Mouse (Mus musculus): ENCODE measurements around the gene Tanc2.

Tanc2 gene

DNA sequence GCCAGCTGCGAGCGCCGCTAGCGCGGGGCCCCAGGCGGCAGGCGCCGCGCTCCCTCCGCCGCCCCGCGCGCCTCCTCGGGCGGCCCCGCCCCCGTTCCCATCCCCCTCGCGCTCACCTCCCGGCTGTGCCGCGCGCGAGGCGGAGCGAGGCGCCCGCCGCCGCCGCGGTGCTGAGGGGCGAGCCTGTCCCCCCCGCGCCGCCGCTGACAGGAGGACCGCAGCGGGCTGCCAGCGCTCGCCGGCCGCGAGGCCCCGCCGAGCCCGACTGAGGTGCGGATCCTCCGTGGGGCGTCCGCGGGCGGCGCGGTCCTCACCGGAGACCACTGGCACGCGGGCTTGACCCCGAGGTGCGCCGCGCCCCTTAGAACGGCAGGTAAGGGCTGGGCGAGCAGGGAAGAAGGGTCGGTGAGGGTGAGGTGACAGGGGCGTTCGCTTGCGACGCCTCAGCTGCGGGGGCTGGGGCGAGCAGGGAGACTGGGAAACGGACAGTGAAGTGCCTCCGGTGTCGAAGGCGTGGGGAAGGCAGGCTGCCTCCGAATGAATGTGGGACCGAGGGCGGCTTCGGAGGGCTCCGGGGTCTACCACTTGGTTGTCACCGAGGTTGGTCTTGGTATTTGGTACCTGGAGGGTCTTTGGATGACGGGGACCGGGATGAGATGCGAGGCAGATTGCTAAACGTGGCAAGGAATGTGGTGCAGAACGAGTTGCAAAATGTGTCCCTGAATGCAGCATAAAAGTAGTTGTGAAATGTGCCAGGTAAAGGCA is at the start of gene Tanc2:
TSS of gene Tanc2 (plus strand) at position 110 of the 765 bp plus-strand sequence.
- DNase-seq: peak; percentile 32

DNA sequence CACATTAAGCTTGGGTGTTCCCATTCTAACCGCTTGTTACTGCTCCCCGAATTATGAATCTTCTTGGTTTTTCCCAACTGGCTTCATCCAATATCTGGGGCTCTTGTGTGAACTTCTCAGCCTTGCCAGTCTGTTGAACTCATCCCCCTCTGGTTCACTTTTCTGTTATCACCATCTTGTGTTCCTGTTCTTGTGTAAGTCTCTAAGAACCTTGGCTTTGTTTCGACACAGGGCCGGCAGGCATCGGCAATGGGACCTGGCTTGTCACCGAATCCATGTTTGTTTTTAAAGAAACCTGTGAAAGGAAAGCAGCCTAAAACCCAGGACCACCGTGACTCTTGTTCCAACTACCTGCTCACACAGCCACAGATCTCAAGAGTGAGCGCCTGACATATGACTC is 49.0 kb upstream of the Tanc2 start:
- no peak for DNase-seq

DNA sequence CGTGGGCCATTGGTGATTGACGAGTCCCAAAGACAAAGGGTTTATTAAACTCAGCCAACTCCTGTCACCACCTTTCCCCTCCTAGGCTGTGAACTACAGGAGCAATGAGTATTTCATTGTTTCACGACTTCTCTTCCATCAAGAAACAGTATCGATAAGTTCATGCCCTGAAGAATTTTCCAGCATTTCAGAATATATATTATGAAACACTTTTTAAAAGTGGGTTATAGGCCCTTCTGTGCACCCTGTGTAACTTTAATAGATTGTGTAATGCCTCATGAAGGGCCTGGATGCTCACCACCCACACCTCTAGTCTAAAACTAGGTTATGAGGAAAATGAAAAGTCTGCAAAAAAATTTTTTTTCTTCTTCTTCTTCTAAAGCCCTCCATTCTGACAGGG is 48.4 kb upstream of the Tanc2 start:
- DNase-seq: no peak

DNA sequence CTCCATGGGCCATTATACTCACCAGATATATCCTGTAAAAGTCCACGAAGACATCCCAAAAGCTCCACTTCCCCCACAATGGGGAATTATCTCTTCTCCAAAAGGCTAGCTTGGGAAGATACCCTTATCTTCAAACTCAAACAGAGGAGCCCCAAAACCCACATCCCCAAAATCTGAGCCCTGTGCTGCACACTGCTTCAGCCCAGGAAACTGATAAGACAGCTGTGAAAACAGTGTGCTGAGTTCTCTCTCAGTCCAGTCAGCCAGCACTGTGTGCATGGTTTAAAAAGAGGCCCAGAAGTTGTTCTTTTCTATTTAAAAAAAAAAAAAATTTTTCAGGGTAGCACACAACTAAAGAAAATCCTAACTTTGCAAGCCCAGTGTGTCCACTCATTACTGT is 47.7 kb upstream of the Tanc2 start:
- no peak for DNase-seq

DNA sequence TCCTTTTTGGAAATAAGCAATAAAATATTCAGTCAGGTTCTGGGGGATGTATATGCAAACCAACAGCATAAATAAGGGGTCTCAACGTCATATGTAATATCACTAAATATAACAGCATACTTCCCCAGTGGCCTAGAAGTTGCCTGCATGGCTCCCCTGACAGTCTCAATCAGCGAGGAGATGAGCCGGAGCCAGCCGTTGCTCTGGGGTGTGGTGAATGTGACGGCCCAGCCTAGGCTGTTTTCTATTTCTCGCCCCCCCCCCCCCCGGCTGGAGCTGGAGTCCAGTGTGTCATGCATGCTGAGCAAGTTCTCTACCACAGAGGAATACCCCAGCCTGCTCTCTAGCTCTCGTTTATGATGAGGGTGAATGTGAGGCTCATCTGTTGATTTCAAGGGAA is 44.0 kb upstream of the Tanc2 start:
- no peak for DNase-seq

DNA sequence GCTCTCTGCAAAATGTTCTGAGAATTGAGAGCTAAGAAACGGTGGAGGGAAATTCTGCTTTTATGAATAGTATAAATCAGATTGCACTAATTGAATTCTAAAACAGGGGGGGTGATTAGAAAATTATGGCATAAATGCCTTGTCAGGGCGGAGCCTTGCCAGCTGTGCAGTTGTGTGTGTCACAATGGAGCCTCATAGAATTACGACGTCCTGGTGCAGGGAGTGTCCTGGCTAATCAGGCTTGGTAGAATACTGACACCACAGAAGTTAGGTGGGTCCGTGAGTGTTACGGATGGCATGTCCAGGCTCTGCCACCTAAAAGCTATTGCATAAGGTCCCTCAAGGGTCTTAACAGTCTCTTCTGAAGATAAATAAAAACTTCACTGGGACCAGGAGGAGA is 43.4 kb upstream of the Tanc2 start:
- no peak for DNase-seq

DNA sequence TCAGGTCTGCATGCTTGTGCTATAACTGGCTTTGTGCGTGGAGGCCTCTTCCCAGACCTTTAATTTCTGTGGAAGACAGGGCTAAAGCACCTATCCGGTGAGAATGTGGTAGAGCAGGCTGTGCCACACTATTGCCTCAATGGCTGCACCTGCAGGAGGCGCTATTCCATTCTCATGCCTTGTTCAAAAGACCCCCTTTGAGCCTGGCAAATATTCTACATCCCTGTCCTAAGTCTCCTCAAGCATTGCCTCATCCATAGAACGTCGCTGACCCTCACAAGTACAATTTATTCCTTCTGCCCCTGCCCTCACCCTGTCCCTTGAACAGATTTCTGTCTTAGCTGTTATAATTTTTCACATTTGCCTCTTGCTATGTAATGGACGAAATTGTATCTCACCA is 41.4 kb upstream of the Tanc2 start:
- DNase-seq: no peak

DNA sequence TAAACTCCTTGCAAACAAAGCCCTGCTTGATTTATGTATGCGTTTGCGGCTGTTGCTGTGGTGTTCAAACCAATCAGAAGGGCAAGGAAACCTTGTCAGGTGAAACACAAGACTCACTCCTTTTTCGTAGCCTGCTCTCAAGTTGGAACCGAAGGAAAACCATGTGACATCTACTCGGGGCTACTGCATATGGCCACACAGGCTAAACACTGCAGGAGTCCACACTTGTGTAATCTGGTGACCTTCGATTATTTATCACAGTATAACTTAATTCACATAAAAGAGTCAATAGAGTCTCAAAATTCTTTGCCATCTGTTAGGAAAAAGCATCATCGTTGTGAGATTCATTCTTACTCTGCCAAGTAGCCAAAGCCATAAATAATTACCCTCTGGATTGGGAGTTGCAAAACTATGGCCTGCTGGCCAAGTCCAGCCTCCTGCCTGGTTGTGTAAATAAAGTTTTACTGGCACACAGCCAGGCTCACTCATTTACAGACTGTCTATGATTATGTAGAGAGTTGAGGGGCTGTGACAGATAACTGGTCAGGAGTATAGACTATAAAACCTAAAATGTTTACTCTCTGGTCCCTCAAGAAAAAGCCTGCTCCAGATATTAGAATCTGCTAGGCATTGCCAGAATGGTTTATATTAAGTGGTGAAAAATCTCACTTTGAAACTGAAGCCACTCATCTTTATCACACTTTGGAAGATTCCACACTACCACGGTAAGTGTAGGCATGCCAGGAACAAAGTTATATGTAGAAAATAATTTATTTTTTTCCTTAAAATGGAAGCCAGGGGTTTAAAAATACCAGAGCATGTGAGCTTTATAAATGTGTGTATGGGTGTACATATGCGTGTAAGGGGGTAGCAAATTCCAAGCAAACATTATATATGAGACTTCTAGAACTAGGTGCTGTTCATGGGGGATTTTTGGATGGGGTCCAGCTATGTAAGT is 40.3 kb upstream of the Tanc2 start:
- no peak for DNase-seq

DNA sequence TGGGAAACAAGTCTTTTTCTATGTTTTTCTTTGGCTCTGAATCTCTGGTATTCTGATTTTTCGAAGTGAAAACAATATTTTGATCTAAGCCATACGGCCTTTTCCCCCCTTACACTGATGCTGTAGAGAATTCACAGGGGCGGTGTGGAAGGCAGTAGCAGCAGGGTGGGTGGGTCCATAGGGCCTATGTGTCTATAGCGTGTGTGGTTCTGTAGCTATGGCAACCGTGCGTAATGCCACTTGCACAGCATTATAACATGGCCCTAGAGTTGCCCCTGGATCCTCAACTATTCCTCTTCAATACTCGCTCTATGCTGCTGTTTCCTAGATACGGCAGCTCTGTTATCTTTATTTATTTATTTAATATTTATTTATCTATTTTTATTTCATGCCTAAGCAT is 32.5 kb upstream of the Tanc2 start:
- DNase-seq: no peak

DNA sequence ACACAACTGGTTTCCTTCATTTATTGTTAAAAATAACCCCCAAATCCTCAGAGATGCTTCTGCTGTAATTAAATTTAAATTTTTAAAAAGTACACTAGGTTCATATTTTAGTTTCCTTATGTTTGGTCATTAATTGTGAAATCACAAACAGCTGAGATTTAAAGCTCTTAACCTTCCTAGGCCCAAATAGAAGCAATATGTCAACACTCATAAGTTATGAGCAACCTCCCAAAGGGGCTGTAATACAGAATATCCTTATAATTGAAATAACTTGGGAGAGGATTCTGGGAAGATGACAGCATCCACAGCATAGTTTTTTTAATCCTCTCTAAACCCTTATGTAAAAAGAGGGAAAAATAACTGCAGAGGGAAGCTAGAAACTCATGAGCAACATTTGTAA is 31.7 kb upstream of the Tanc2 start:
- DNase-seq: no peak

DNA sequence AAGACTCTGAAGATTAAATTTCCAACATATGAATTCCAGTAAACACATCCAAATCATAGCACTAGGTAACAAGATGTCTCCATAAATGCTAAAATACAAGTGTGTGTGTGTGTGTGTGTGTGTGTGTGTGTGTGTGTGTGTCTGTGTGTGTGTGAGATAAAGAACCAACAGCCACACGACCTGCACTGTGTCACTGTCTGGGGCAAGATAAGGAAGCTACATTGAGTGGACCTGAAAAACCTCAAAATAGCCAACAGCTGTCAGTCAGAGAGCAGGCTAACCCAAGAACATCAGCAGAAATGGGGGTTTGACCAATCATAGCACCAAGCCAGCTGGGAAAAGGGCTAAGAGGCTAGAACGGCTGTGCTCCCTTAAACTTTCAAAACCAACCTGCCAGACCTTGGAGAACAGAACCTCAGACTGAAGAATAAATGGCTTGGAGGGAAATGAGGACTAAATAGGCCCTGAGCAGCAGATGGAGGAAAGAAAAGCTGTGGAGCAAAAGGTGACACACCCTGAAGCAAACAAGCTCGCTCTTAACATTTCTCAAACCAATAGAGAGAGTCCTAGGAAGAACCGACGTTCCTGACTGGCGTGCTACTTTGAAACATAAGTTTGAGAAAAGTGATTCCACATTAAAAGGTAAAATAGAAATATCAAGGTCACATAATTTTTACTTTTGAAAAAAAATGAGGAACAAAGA is 30.8 kb upstream of the Tanc2 start:
- DNase-seq: no peak

DNA sequence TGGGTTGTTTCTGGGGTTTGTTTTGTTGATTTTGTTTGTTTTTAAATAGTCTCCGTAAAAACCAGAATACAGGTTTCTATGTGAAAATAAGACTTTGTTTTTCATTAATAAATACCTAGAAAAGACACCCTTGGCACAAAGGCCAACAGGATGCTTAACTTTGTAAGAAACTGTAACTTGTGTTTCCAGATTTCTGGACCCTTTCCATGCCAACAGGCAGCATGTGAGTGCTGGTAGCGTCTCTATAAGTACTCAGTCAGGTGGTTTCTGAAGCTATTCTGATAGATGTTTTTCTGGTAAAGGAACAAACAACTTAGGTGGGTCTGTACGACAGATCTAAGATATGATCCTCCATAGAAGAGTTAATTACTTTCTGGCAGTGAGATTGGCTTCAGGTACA is 26.2 kb upstream of the Tanc2 start:
- DNase-seq: no peak

DNA sequence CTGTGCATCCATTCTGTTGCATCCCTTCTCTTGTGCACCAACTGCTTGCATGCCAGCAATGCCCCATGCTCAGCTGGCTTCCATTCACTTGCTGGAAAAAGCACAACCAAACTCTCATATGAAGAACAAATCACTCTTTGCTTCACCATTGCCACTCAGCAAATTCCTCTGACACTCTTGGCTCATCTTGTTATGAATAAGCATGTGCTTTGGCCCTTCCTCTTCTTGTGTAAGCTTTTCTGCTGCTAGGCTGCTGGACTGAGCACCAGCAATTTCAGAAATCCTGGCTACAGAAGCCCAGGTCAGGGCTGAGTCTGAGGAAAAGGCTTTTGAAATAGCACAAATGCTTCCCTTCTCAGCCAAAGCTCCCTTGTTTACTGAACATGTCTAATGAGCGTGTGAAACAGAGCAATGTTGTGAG is 22.6 kb upstream of the Tanc2 start:
- no peak for DNase-seq

DNA sequence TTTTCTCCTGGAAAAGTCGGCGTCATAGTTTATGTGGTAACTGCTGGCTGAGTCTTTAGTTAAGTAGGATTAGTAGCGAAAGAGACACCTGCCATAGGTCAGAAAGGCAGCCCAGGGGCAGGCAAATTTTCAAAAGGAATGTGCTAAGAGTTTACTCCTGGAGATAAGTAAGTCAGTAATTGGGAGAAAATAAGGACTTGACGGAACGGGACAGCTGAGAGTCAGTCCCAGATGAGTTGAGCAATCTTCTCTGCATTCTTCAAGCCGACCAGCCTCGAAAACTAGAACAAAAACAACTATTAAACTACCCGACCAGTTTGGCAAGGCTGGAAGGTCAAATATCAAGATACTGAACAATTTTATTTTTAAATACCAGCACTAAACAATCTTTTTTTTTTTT is 17.8 kb upstream of the Tanc2 start:
- no peak for DNase-seq

DNA sequence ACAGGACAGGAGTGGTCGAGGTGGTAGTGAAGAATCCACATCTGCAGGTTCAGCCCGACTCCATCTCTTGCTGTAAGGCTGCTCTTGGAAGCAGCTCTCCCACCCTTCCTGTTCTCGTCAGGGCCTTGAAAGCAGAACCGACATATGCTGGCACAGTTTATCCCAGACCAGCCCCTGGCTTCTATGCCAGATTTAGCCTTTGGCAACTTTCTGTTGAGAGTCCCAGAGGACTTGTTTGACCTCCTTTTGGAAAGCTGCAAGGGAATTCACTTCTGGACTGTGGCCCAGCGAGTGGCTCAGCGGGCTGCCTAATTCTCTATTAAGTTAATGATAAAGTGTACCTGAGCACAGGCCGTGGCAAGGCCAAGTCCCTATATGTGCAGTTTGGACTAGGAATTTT is 15.5 kb upstream of the Tanc2 start:
- peak; percentile 6 for DNase-seq

DNA sequence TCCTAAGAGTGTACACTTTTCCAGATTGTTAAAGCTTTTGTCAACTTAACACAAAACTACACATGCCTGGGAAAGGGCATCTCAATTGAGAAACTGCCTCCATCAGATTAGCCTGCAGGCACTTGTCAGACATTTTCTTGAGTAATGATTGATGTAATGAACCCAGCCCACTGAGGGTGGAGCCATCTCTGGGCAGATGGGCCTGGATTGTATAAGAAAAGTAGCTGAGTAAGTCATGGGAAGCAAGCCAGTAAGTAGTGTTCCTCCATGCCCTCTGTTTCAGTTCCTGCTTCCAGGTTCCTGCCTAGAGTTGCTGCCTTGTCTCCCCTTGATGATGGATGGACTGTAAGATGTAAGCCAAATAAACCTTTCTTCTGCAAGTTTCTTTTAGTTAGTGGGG is 12.6 kb upstream of the Tanc2 start:
- no peak for DNase-seq

DNA sequence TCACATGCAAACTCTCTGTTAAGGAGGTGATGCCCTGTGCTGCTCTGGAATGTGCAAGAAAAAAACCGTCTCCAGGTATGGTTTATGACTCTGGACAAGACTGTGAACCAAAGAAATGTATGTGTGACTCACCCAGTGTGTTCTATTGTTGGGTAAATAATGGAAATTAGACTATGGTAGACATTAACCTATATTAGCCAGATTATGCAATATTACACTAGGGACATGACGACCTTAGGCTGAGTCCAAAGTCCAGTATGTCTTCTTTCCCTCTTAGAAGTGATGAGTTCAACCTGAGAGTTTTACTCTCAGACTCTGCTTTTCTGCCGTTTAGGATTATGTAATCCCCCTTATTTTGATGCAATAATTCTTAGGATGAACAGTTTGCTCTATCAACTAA is 7.8 kb upstream of the Tanc2 start:
- no peak for DNase-seq

DNA sequence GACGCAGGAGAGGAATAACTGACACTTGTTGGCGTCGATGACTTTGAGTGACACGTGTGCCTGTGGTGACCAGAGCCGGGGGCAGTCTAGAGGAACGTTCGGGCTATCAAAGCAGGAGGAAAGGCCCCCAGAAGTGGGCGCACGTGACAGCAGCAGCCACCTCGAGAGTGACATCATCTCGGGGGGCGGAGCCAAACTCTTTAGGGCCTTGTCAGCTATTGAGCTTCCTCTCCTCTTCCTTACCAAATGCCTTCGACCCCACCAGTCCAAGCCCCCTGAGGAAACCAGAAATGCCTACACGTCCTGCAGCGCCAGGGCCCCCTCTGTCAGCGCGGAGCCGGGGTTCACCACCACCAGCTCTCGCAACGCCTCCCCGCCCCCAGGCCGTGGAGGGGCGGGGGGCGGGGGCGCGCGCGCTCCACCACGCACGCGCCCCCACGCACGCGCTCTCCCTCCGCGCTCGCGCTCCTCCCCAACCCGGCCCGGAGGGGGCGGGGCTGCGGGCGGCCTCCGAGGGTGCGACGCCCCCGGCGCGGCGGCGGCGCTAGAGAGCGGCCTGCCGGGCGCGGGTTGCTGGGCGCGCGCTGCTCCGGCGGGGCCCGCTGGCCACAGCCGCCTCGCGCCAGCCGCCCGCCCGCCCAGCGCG is 432 bp upstream of the Tanc2 start:
- peak; percentile 80 for DNase-seq

DNA sequence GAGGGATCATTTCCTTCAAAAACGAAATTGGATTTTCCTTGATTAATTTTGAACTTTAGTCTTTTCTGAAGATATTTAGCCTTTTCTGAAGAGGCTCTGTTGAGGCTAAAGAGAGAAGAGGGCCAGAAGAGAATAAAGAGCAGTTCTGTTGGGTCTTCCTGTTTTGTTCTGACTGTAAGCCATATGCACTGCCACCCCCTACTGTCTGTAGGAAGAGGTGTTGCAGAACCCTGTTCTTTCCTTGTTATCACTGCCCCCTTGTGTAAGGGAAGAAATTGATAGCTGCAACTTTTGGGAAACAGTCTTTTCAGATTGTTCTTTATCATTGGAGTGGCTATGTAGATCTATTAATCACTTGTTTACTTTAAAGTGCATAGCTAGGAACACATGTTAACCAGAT is 2.1 kb downstream of the Tanc2 start:
- peak; percentile 43 for DNase-seq

DNA sequence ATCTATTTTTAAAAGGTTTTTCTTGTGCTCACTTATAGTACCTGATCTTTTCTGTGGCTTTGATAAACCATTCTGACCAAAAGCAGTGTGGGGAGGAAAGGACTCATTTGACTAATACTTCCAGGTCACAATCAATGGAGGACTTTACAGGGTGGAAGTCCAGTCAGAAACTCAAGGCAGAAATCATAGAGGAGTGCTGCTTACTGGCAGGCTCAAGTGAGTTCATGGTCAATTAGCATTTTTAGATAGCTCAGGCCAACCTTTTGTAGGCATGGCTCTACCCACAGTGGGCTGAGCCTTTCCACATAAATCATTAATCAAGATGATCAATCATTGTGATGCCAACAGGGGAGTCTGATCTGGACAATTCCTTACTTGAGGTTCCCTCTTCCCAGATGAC is 12.4 kb downstream of the Tanc2 start:
- no peak for DNase-seq

DNA sequence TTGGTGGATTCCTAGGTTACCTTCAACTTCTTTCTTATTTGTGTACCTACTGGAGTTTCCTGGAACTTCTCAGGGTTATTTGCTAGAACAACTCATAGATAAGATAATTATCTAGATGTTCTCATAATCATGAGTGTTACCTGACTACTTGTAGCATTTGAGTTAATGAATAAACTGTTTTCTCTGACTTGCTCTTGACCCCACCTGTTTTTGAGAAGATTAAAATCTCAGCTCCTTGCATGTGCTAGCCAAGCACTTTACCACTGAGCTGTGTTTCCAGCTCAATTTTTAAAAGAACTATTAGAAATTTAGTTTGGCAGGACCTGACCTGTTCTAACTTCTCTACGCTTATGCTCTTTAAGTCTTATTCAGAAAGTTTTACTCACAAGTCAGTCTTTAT is 36.4 kb downstream of the Tanc2 start:
- no peak for DNase-seq

DNA sequence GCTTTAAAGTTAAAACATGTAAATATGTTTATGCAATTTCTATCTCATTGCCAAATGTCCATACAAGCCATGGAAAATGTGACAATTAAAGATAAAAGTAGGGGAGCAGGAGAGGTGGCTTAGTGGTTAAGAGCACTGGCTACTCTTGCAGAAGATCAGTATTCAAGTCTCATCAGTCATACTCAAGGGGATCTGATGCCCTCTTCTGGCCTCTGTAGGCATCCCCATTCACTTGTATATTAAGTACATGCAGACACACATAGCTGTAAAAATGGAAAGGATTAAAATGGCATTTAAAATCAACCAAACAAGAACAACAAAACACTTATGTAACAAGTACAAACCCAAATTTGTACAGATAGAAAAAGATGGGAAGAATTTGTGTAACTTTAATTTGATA is 54.2 kb downstream of the Tanc2 start:
- no peak for DNase-seq

DNA sequence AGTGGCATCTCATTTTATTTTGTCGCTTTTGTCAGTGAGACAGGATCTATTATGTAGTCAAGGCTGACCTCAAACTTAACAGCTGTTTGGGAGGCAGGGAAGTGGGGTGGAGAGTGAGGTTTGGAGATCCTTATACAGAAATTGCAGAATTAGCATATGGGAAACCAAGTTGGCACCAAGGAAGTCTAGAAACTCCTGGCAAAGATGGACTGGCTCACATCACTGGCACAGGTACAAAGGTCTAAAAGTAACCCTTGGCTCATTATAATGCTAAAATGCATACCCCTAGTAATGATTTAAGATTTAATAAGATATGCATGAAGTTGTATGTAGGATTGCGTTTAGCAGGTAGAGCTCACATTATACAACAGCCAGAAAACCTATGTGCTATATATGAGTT is 58.2 kb downstream of the Tanc2 start:
- no peak for DNase-seq

All from cerebellum, adult 8-10 months (tissue).